Mouse (Mus musculus): ENCODE measurements around the gene AW011738. TPM values are rescaled to one million over a fixed set of nuclear protein-coding genes. Genes with fewer than 3 reads are reported as not detected.

AW011738 gene
- polyA plus RNA-seq, 1 experiment from 2014 or later, result 0.84 TPM

DNA sequence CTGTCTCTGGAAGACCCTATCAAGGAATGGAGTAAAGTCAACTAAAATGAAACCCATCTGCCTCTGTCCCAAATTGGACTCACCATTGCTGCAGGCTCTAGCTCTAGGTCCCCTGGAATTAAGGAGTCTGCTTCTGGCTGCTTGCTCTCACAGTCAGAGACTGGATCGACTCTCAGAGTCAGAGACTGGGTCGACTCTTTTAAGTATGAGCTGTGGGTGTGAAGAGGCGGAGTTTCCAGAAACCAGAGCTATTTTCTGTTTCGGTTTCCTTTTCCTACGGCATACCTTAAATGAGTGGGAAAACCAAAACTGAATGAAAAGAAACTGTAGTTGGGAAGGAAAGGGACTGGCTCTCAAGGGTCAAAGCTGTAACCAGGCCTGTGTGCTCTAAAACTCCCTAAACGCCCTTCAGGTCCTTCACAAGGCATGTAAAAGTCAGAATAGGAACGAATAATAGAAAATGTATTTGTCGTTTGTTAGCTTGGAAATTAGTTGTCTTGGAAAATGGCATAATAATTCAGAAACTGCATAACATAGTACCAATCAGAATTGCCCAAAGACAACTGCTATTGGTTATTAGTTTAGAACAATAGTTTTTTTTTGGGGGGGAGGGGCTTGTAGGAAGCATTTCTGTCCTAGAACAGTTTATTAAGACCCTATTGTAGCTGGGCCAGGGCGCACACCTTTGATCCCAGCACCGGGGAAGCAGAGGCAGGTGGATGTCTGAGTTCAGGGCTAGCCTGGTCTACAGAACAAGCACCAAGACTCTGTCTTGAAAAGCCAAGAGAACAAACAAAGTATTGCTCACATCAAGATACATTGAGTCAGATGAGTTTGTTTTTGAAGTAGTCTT, 2.3 kb upstream of the AW011738 start, which contains the start of gene Isg15:
TSS of gene Isg15 (minus strand) at position 196 of the 853 bp plus-strand sequence.
- H3K4me1 ChIP-seq (ENCODE audit: control insufficient read depth in 2 of 2, insufficient read depth in 2 of 2, low read length in 2 of 2), result peaks cover 6 to 20% of the 10 kb centered on the region in 2 experiments; a peak in 3 of 4 replicates
- 57% methylated on average over 10 of the region's 10 CpGs for WGBS
- H3K9ac ChIP-seq (ENCODE audit: low read length), result no peak within 1 kb of the TSS
- H3K27me3 ChIP-seq (ENCODE audit: control insufficient read depth, insufficient read depth, low read length), result peaks cover 5% of the 10 kb centered on the region; the same call in 1 of the 2 replicates
- ATAC-seq (ENCODE audit: insufficient number of reproducible peaks, insufficient read depth, low FRiP score, low read depth), result no peak
- no peak within 1 kb of the TSS for H3K4me3 ChIP-seq (ENCODE audit: control insufficient read depth in 1 of 2, insufficient read depth in 1 of 2, low read depth in 1 of 2, low read length in 2 of 2)
- 0 out of 4 replicates have a peak within 1 kb of the TSS, but pooled peaks of 1 of the 2 experiments have one; percentile 1 for H3K27ac ChIP-seq (replicated peaks in 1 of 2; ENCODE audit: control insufficient read depth in 1 of 2, insufficient read depth in 1 of 2, low read depth in 2 of 2, low read length in 2 of 2)
- no peaks in the 10 kb centered on the region for H3K9me3 ChIP-seq (ENCODE audit: control insufficient read depth, low read length)
- peak within 1 kb of the TSS; percentile 24; the same call in 1 of the 2 replicates for H3K4me2 ChIP-seq (ENCODE audit: low read length)
- no peaks in the 10 kb centered on the region for H3K36me3 ChIP-seq (ENCODE audit: control insufficient read depth, insufficient read depth, low read length)

DNA sequence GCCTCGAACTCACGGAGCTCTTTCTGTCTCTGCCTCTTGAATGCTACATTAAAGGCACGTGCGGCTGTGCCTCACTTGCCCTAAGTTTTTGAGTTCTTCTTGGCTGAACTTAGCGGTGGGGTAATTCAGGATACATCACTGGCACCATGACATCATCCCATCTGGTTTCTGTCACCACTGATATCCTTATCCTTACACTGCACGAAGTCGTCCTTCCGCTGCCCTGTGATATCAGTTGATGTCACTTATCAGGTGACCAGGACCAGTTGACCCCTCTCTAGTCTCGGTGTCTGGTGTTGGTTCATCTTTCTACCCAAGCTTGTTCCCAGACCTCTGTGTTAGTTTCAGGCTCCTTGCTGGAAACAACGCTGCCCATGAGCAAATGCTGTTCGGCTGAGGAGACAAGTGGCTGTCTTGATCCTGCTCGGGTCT, 626 bp upstream of the AW011738 start:
- no peaks in the 10 kb centered on the region for H3K9me3 ChIP-seq (ENCODE audit: control insufficient read depth, low read length)
- 8% methylated on average over 12 of the region's 12 CpGs for WGBS
- peak overlapping the region; percentile 24 to 84 for H3K27ac ChIP-seq (replicated peaks in 1 of 2; ENCODE audit: control insufficient read depth in 1 of 2, insufficient read depth in 1 of 2, low read depth in 2 of 2, low read length in 2 of 2)
- H3K27me3 ChIP-seq (ENCODE audit: control insufficient read depth, insufficient read depth, low read length), result peaks cover 6% of the 10 kb centered on the region; the same call in 1 of the 2 replicates
- peak overlapping the region; percentile 97 for H3K4me2 ChIP-seq (ENCODE audit: low read length)
- peak overlapping the region; percentile 46 to 69 for H3K4me3 ChIP-seq (ENCODE audit: control insufficient read depth in 1 of 2, insufficient read depth in 1 of 2, low read depth in 1 of 2, low read length in 2 of 2)
- no peaks in the 10 kb centered on the region for H3K36me3 ChIP-seq (ENCODE audit: control insufficient read depth, insufficient read depth, low read length)
- peak overlapping the region; percentile 82 for H3K9ac ChIP-seq (ENCODE audit: low read length)
- no peak for ATAC-seq (ENCODE audit: insufficient number of reproducible peaks, insufficient read depth, low FRiP score, low read depth)
- H3K4me1 ChIP-seq (ENCODE audit: control insufficient read depth in 2 of 2, insufficient read depth in 2 of 2, low read length in 2 of 2), result peaks cover 4 to 13% of the 10 kb centered on the region in 2 experiments; a peak in 3 of 4 replicates

DNA sequence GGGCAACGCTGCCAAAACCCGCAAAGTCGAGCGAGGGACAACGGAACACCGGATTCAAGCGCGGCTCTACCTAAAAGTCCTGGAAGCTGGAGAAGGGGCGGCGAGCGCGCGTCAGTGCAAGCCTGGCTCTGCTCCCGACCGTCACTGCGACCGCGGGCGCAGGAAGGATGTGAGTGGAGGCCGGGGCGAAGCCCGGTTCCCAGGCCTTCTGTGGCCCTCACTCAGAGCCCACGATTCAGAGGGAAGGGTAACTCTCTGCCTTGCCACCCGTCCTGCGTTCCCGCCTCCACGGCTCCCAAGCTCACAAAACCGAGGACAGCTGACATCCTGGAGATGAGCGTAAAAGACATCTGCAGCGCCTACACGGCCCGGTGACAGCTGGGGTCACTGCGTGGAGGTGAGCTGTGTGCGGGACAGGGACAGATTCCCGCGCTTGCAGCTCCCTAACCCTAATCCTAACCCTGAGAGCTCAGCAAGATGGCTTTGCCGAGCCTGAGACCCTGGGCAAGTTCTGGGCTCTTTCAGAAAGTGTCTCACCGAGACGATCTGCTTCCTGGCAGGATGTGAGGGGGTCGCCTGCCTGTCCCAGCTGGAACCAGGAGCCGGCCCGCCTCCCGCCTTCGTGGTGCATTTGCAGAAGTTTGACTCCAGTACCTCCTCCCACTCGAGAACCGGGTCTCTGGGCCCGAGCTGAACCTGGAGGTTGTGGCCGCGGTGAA, 468 bp downstream of the AW011738 start:
- Histone ChIP-seq H3K36me3 (ENCODE audit: control insufficient read depth, insufficient read depth, low read length) (no peaks in the 10 kb centered on the region), H3K27me3 (ENCODE audit: control insufficient read depth, insufficient read depth, low read length) (peaks cover 6% of the 10 kb centered on the region; the same call in 1 of the 2 replicates), H3K27ac (replicated peaks in 1 of 2; ENCODE audit: control insufficient read depth in 1 of 2, insufficient read depth in 1 of 2, low read depth in 2 of 2, low read length in 2 of 2) (peak overlapping the region; percentile 54 to 84), H3K4me1 (ENCODE audit: control insufficient read depth in 2 of 2, insufficient read depth in 2 of 2, low read length in 2 of 2) (peaks cover 2 to 13% of the 10 kb centered on the region in 2 experiments; a peak in 3 of 4 replicates), H3K9me3 (ENCODE audit: control insufficient read depth, low read length) (no peaks in the 10 kb centered on the region), H3K4me2 (ENCODE audit: low read length) (peak overlapping the region; percentile 97), H3K4me3 (ENCODE audit: control insufficient read depth in 1 of 2, insufficient read depth in 1 of 2, low read depth in 1 of 2, low read length in 2 of 2) (peak overlapping the region; percentile 46 to 69), H3K9ac (ENCODE audit: low read length) (peak overlapping the region; percentile 82)
- 0 out of 2 replicates have a peak, but pooled peaks have one; percentile 11 for ATAC-seq (ENCODE audit: insufficient number of reproducible peaks, insufficient read depth, low FRiP score, low read depth)
- WGBS, result under 1% methylated on average over 49 of the region's 49 CpGs

DNA sequence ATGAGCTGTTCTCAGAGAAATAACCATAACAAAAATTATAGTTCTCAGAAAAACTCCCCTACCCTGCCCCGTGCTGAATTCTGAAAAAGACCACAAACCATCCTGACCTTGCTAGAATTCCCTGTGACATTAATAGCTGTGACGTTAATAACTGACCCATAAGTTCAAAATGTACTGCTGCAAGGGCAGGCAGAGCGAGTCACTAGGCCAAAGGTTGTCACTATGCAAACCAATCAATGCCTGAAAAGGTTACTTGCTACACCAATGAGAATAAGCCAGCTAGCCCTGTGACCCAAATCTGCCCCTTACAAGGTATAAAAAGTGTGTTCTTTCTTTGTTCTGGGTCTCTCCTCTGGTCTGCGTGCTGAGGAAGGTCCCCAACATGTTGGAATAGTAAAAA, 5.8 kb downstream of the AW011738 start:
- Histone ChIP-seq H3K27me3 (ENCODE audit: control insufficient read depth, insufficient read depth, low read length) (peaks cover 6% of the 10 kb centered on the region; the same call in 1 of the 2 replicates), H3K27ac (replicated peaks in 1 of 2; ENCODE audit: control insufficient read depth in 1 of 2, insufficient read depth in 1 of 2, low read depth in 2 of 2, low read length in 2 of 2) (no peak overlapping the region), H3K4me3 (ENCODE audit: control insufficient read depth in 1 of 2, insufficient read depth in 1 of 2, low read depth in 1 of 2, low read length in 2 of 2) (no peak overlapping the region), H3K9me3 (ENCODE audit: control insufficient read depth, low read length) (no peaks in the 10 kb centered on the region), H3K4me2 (ENCODE audit: low read length) (no peak overlapping the region), H3K9ac (ENCODE audit: low read length) (no peak overlapping the region), H3K4me1 (ENCODE audit: control insufficient read depth in 2 of 2, insufficient read depth in 2 of 2, low read length in 2 of 2) (peaks cover 0 to 4% of the 10 kb centered on the region in 2 experiments; a peak in 3 of 4 replicates), H3K36me3 (ENCODE audit: control insufficient read depth, insufficient read depth, low read length) (no peaks in the 10 kb centered on the region)
- 91% methylated on average over 4 of the region's 4 CpGs for WGBS
- no peak for ATAC-seq (ENCODE audit: insufficient number of reproducible peaks, insufficient read depth, low FRiP score, low read depth)

DNA sequence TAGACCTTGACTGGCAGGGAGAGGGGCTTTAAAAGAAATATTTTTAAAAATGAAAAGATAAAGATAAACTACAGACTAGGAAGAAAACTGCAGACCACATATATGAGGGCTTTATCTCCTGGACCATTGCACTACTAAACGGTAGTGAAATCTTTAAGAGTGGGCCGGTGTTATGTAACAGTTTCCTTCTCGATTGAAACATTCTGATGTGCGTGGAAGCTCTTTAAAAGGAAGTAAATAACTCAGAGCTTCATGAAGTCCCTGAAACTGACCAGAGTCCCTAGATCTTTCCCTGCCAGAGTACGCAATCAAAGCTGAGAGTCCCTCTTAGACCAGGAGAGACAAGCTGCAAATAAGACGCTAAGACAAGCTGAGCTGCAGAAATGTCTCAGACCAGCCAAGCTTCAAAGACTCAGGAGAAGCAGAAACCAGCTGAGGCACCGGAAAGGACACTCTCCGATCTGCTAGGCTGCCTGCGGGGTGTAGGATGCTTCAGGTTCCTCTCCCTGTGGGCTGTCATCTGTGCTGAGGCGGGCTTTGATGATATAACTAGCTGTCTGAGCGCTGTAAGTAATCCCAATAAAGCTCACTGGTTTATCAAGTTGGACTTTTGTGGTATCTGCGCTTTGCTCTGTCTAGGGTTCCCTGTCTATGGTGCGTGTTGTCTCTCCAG, 7.0 kb downstream of the AW011738 start:
- Histone ChIP-seq H3K4me3 (ENCODE audit: control insufficient read depth in 1 of 2, insufficient read depth in 1 of 2, low read depth in 1 of 2, low read length in 2 of 2) (no peak overlapping the region), H3K36me3 (ENCODE audit: control insufficient read depth, insufficient read depth, low read length) (no peaks in the 10 kb centered on the region), H3K27me3 (ENCODE audit: control insufficient read depth, insufficient read depth, low read length) (peaks cover 6% of the 10 kb centered on the region; the same call in 1 of the 2 replicates), H3K4me2 (ENCODE audit: low read length) (no peak overlapping the region), H3K9me3 (ENCODE audit: control insufficient read depth, low read length) (no peaks in the 10 kb centered on the region), H3K4me1 (ENCODE audit: control insufficient read depth in 2 of 2, insufficient read depth in 2 of 2, low read length in 2 of 2) (peaks cover under 1% of the 10 kb centered on the region in 2 experiments; a peak in 3 of 4 replicates), H3K27ac (replicated peaks in 1 of 2; ENCODE audit: control insufficient read depth in 1 of 2, insufficient read depth in 1 of 2, low read depth in 2 of 2, low read length in 2 of 2) (no peak overlapping the region), H3K9ac (ENCODE audit: low read length) (no peak overlapping the region)
- ATAC-seq (ENCODE audit: insufficient number of reproducible peaks, insufficient read depth, low FRiP score, low read depth), result no peak
- WGBS, result 61% methylated on average over 13 of the region's 13 CpGs

DNA sequence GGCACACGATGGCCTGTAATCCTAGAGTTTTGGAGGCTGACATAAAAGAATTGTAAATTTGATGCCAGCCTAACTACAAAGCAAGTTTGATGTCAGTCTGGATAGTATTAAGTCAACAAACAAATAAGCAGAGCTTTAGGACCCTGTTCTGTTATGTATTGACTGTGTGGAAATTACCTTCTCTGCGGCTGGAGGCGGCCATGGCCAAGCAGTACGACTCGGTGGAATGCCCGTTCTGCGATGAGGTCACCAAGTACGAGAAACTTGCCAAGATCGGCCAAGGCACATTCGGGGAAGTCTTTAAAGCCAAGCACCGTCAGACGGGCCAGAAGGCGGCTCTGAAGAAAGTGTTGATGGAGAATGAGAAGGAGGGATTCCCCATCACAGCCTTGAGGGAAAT, 10.0 kb downstream of the AW011738 start:
- Histone ChIP-seq H3K4me1 (ENCODE audit: control insufficient read depth in 2 of 2, insufficient read depth in 2 of 2, low read length in 2 of 2) (peaks cover 20 to 23% of the 10 kb centered on the region in 2 experiments), H3K4me2 (ENCODE audit: low read length) (no peak overlapping the region), H3K9ac (ENCODE audit: low read length) (no peak overlapping the region), H3K27me3 (ENCODE audit: control insufficient read depth, insufficient read depth, low read length) (no peaks in the 10 kb centered on the region), H3K9me3 (ENCODE audit: control insufficient read depth, low read length) (no peaks in the 10 kb centered on the region), H3K36me3 (ENCODE audit: control insufficient read depth, insufficient read depth, low read length) (no peaks in the 10 kb centered on the region), H3K27ac (replicated peaks in 1 of 2; ENCODE audit: control insufficient read depth in 1 of 2, insufficient read depth in 1 of 2, low read depth in 2 of 2, low read length in 2 of 2) (no peak overlapping the region), H3K4me3 (ENCODE audit: control insufficient read depth in 1 of 2, insufficient read depth in 1 of 2, low read depth in 1 of 2, low read length in 2 of 2) (no peak overlapping the region)
- ATAC-seq (ENCODE audit: insufficient number of reproducible peaks, insufficient read depth, low FRiP score, low read depth), result no peak
- 88% methylated on average over 13 of the region's 13 CpGs for WGBS

DNA sequence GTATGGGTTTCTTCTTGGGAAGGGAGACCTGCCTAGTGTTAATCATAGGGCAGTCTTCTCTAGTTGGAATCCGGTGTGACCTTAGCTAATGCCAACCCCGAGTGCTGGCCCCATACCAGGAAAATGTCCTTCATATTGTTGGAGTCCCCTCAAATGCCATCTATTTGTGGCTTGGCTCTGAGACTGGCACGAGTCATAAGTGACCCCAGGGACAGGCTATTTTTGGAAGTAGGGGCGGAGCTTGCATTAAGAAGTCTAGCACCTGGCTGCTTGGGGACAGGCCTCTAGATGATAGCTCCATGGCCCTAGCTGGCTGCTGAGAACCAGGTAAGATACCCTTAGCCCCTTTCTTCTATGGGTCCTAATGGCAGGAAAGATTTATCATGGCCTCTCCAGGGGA, 12.5 kb downstream of the AW011738 start, which contains the start of gene Perm1:
TSS of gene Perm1 (plus strand) at position 220 of the 400 bp plus-strand sequence.
- no peak within 1 kb of the TSS for H3K4me3 ChIP-seq (ENCODE audit: control insufficient read depth in 1 of 2, insufficient read depth in 1 of 2, low read depth in 1 of 2, low read length in 2 of 2)

More for the DNA sequence above, 12.5 kb downstream of the AW011738 start, which contains the start of gene Perm1:
- H3K4me2 ChIP-seq (ENCODE audit: low read length), result peak within 1 kb of the TSS; percentile 57
- H3K9me3 ChIP-seq (ENCODE audit: control insufficient read depth, low read length), result no peaks in the 10 kb centered on the region
- peak within 1 kb of the TSS; percentile 56 to 76 for H3K27ac ChIP-seq (replicated peaks in 1 of 2; ENCODE audit: control insufficient read depth in 1 of 2, insufficient read depth in 1 of 2, low read depth in 2 of 2, low read length in 2 of 2)
- ATAC-seq (ENCODE audit: insufficient number of reproducible peaks, insufficient read depth, low FRiP score, low read depth), result peak; percentile 85
- peaks cover 20 to 23% of the 10 kb centered on the region in 2 experiments for H3K4me1 ChIP-seq (ENCODE audit: control insufficient read depth in 2 of 2, insufficient read depth in 2 of 2, low read length in 2 of 2)
- WGBS, result 28% methylated on average over 4 of the region's 4 CpGs
- H3K36me3 ChIP-seq (ENCODE audit: control insufficient read depth, insufficient read depth, low read length), result peaks cover 6% of the 10 kb centered on the region; the same call in 1 of the 2 replicates
- H3K27me3 ChIP-seq (ENCODE audit: control insufficient read depth, insufficient read depth, low read length), result no peaks in the 10 kb centered on the region
- H3K9ac ChIP-seq (ENCODE audit: low read length), result peak within 1 kb of the TSS; percentile 55
